Mouse (Mus musculus) heart, adult 8-10 months (tissue): ENCODE results near the gene Gm20388. TPM values are rescaled to one million over a fixed set of nuclear protein-coding genes. Genes with fewer than 3 reads are reported as not detected.
A peak's percentile ranks its signal among the peaks of the same experiment; 100 is the strongest.

Experiments
- DNase-seq: peaks from one replicate; pipeline ENCODE4 v3.0.0; 2022; ENCODE audit warnings: low spot score
- total RNA-seq, 4 experiments: library from RNA; stranded (reverse); gene quantifications; 2 replicates each; pipeline ENCODE4 v1.2.4; 2022

Gene Gm20388
- total RNA-seq, 4 experiments from 2014 or later: 4.2 to 6.7 TPM; not detected in 2

- DNase-seq: no peak
Measured at GRCm38 (mm10) chr8:124301512-124301911, 4390.9 kb downstream of the Gm20388 start.

- DNase-seq: no peak
Measured at GRCm38 (mm10) chr8:124301935-124302555, 4391.4 kb downstream of the Gm20388 start.

- no peak for DNase-seq
Measured at GRCm38 (mm10) chr8:124303211-124303902, 4392.7 kb downstream of the Gm20388 start.

GRCm38 (mm10) chr8:124304141-124304540 lies 4393.5 kb downstream of the Gm20388 start:
- no peak for DNase-seq

GRCm38 (mm10) chr8:124306574-124306973 lies 4395.9 kb downstream of the Gm20388 start:
- no peak for DNase-seq

- no peak for DNase-seq
Measured at GRCm38 (mm10) chr8:124307700-124308099, 4397.1 kb downstream of the Gm20388 start.

- no peak for DNase-seq
Measured at GRCm38 (mm10) chr8:124310509-124310908, 4399.9 kb downstream of the Gm20388 start.

GRCm38 (mm10) chr8:124311111-124311510 lies 4400.5 kb downstream of the Gm20388 start:
- no peak for DNase-seq

- no peak for DNase-seq
Measured at GRCm38 (mm10) chr8:124311723-124312122, 4401.1 kb downstream of the Gm20388 start.

- no peak for DNase-seq
Measured at GRCm38 (mm10) chr8:124312228-124312627, 4401.6 kb downstream of the Gm20388 start.

GRCm38 (mm10) chr8:124314803-124315202 lies 4404.2 kb downstream of the Gm20388 start:
- DNase-seq: no peak

- DNase-seq: peak; percentile 71
Measured at GRCm38 (mm10) chr8:124316466-124317136, 4406.0 kb downstream of the Gm20388 start.

GRCm38 (mm10) chr8:124317191-124317682 lies 4406.6 kb downstream of the Gm20388 start:
- DNase-seq: peak; percentile 55

- DNase-seq: no peak
Measured at GRCm38 (mm10) chr8:124317821-124318220, 4407.2 kb downstream of the Gm20388 start.

GRCm38 (mm10) chr8:124318612-124319315 lies 4408.1 kb downstream of the Gm20388 start:
- DNase-seq: peak; percentile 74

- no peak for DNase-seq
Measured at GRCm38 (mm10) chr8:124319316-124319652, 4408.6 kb downstream of the Gm20388 start.

GRCm38 (mm10) chr8:124321227-124321840 lies 4410.7 kb downstream of the Gm20388 start:
- DNase-seq: no peak

GRCm38 (mm10) chr8:124323356-124323755 lies 4412.7 kb downstream of the Gm20388 start:
- no peak for DNase-seq

- DNase-seq: no peak
Measured at GRCm38 (mm10) chr8:124328259-124328658, 4417.6 kb downstream of the Gm20388 start.

- no peak for DNase-seq
Measured at GRCm38 (mm10) chr8:124329690-124330089, 4419.0 kb downstream of the Gm20388 start.

- no peak for DNase-seq
Measured at GRCm38 (mm10) chr8:124330433-124330832, 4419.8 kb downstream of the Gm20388 start.

GRCm38 (mm10) chr8:124331094-124331493 lies 4420.5 kb downstream of the Gm20388 start:
- DNase-seq: no peak
